Mouse (Mus musculus) heart, postnatal 0 days (tissue): ENCODE results near the gene Sik3.

Experiments
- CTCF ChIP-seq: IDR thresholded peaks from 2 replicates; pipeline ENCODE4 v1.5.1; 2016; ENCODE audit warnings: antibody characterized with exemption, control low read depth, low read depth
- EP300 ChIP-seq: IDR thresholded peaks from 2 replicates; pipeline ENCODE4 v1.6.1; 2016; ENCODE audit warnings: antibody characterized with exemption, low read depth

DNA sequence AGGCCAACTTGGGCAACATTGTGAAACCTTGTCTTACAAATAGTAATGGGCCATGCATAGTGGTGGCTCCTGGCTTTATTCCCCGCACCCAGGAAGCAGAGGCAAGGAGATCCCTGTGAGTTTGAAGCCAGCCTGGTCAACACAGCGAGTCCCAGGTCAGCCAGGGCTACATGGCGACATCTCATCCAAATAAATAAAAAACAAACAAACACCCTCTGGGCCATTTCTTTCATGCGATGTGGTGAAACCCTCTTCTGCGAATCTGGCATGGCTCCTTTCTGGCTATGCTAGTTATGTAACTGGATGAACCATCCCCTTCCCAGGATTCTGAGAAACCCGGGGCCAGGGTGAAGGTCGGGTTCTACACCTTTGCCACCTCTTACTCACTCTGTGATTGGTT is 243.6 kb downstream of the Sik3 start:
- TF ChIP-seq CTCF (no peak), EP300 (no peak)
